Mouse (Mus musculus) kidney, adult 8-10 months (tissue): ENCODE data around the gene Tub.
A peak's percentile ranks its signal among the peaks of the same experiment; 100 is the strongest.

Experiments
- DNase-seq, 2 experiments: peaks; one replicate each; pipeline ENCODE4 v3.0.0; 2022

Tub gene

GRCm38 (mm10) chr7:109031331-109031730 is 81.2 kb downstream of the Tub start:
- no peak for DNase-seq

GRCm38 (mm10) chr7:109032054-109032453 is 81.9 kb downstream of the Tub start:
- no peak for DNase-seq

GRCm38 (mm10) chr7:109038121-109038735 is 88.1 kb downstream of the Tub start:
- no peak for DNase-seq

GRCm38 (mm10) chr7:109038987-109039386 is 88.8 kb downstream of the Tub start:
- no peak for DNase-seq

GRCm38 (mm10) chr7:109039445-109039844 is 89.3 kb downstream of the Tub start:
- no peak for DNase-seq

- no peak for DNase-seq
Observed at GRCm38 (mm10) chr7:109045876-109046275, 95.7 kb downstream of the Tub start.

- DNase-seq: no peak
Observed at GRCm38 (mm10) chr7:109050831-109051230, 100.7 kb downstream of the Tub start.

- DNase-seq: no peak
Observed at GRCm38 (mm10) chr7:109059536-109059935, 109.4 kb downstream of the Tub start.

GRCm38 (mm10) chr7:109069641-109070040 is 119.5 kb downstream of the Tub start:
- no peak for DNase-seq

- no peak for DNase-seq
Observed at GRCm38 (mm10) chr7:109072326-109072725, 122.2 kb downstream of the Tub start.

GRCm38 (mm10) chr7:109082269-109083112 is 132.4 kb downstream of the Tub start:
- peak in 1 of 2 experiments; percentile 25 for DNase-seq

- peak; percentile 22 to 27 for DNase-seq
Observed at GRCm38 (mm10) chr7:109083113-109083812, 133.1 kb downstream of the Tub start, which contains the start of gene Ric3. Ric3 (minus strand) TSS chr7:109083331.

GRCm38 (mm10) chr7:109083813-109084184 is 133.7 kb downstream of the Tub start:
- DNase-seq: no peak
